Mouse (Mus musculus) neural tube, embryonic 11.5 days (tissue): Measurements from ENCODE around the gene Ipcef1. TPM values are rescaled to one million over a fixed set of nuclear protein-coding genes. Genes with fewer than 3 reads are reported as not detected.
"Not testable (repeated sequence)": the region's sequence is repeated elsewhere in the genome, so short reads cannot be mapped to it uniquely, and the experiment has no call there.

ENCODE experiments used
- ATAC-seq: fragments of 200-750 bp; cut with Nextera tagmentation; 2 replicates; pipeline ENCODE4 v1.8.0; 2017; ENCODE audit warnings: moderate number of reproducible peaks, mild to moderate bottlenecking, moderate TSS enrichment, moderate library complexity; ENCODE audit not compliant: insufficient read depth, low FRiP score, low TSS enrichment
- DNase-seq: peaks from one replicate; pipeline ENCODE4 v3.0.0-alpha.2; 2015; ENCODE audit warnings: low spot score
- H3K27ac ChIP-seq: fragments of 300-500 bp; sonication (generic); 2 replicates; pipeline ENCODE4 v1.5.1; 2014; ENCODE audit warnings: low read depth, mild to moderate bottlenecking, low read length
- H3K27me3 ChIP-seq: fragments of 300-500 bp; sonication (generic); 2 replicates; pipeline ENCODE4 v1.6.1; 2014; ENCODE audit warnings: mild to moderate bottlenecking, low read length, mixed read lengths; ENCODE audit not compliant: control insufficient read depth, insufficient read depth
- H3K36me3 ChIP-seq: fragments of 300-500 bp; sonication (generic); 2 replicates; pipeline ENCODE4 v1.6.1; 2014; ENCODE audit warnings: mild to moderate bottlenecking, low read length, moderate library complexity, mixed read lengths; ENCODE audit not compliant: control insufficient read depth, insufficient read depth
- H3K4me1 ChIP-seq: fragments of 300-500 bp; sonication (generic); 2 replicates; pipeline ENCODE4 v1.6.1; 2014; ENCODE audit warnings: low read length, mixed read lengths; ENCODE audit not compliant: control insufficient read depth, insufficient read depth
- H3K4me2 ChIP-seq: fragments of 300-500 bp; sonication (generic); 2 replicates; pipeline ENCODE4 v1.6.1; 2014; ENCODE audit warnings: low read depth, mild to moderate bottlenecking, moderate library complexity
- H3K4me3 ChIP-seq: fragments of 300-500 bp; sonication (generic); 2 replicates; pipeline ENCODE4 v1.5.1; 2014; ENCODE audit warnings: low read depth, low read length
- H3K9ac ChIP-seq: fragments of 300-500 bp; sonication (generic); 2 replicates; pipeline ENCODE4 v1.6.1; 2014; ENCODE audit warnings: mild to moderate bottlenecking, low read length
- H3K9me3 ChIP-seq: fragments of 300-500 bp; sonication (generic); 2 replicates; pipeline ENCODE4 v1.6.1; 2016; ENCODE audit warnings: low read length; ENCODE audit not compliant: control insufficient read depth
- WGBS: fragments of 180-500 bp; shearing (Covaris S2); extraction: QIAGEN DNeasy Blood & Tissue Kit; methylation state at CpG from one replicate; pipeline ENCODE4 v1.1.7; 2014; 5-methylcytosine and 5-hydroxymethylcytosine counted together
- polyA plus RNA-seq: library from polyadenylated mRNA; unstranded; fragments of >200 nt; fragmentation: Nextera tagmentation; extraction: Ambion mirVana; gene quantifications from 2 replicates; pipeline ENCODE4 v1.2.1, GENCODE M21; 2014

Gene Ipcef1
- polyA plus RNA-seq, 1 experiment from 2014 or later = 0.09 TPM

GRCm38 (mm10) chr10:6900126-6900525 is 152.2 kb downstream of the Ipcef1 start:
- H3K9ac ChIP-seq = no peak overlapping the region
- H3K27ac ChIP-seq = no peak overlapping the region
- ATAC-seq (no peak), DNase-seq (no peak)
- H3K4me2 ChIP-seq = no peak overlapping the region
- WGBS = 85% methylated on average over 4 of the region's 4 CpGs
- no peaks in the 10 kb centered on the region for H3K4me1 ChIP-seq
- no peak overlapping the region for H3K4me3 ChIP-seq
- no peaks in the 10 kb centered on the region for H3K36me3 ChIP-seq
- no peaks in the 10 kb centered on the region for H3K9me3 ChIP-seq
- no peaks in the 10 kb centered on the region for H3K27me3 ChIP-seq

GRCm38 (mm10) chr10:6896659-6897303 is 155.5 kb downstream of the Ipcef1 start:
- no peaks in the 10 kb centered on the region for H3K4me1 ChIP-seq
- 86% methylated on average over 3 of the region's 3 CpGs for WGBS
- DNase-seq = no peak
- H3K36me3 ChIP-seq = no peaks in the 10 kb centered on the region
- no peaks in the 10 kb centered on the region for H3K9me3 ChIP-seq
- no peak overlapping the region for H3K27ac ChIP-seq
- no peaks in the 10 kb centered on the region for H3K27me3 ChIP-seq
- H3K4me2 ChIP-seq = no peak overlapping the region
- H3K4me3 ChIP-seq = no peak overlapping the region
- no peak for ATAC-seq
- H3K9ac ChIP-seq = no peak overlapping the region

- H3K27ac ChIP-seq = no peak overlapping the region
- 81% methylated on average over 3 of the region's 3 CpGs for WGBS
- H3K9me3 ChIP-seq = no peaks in the 10 kb centered on the region
- H3K4me3 ChIP-seq = no peak overlapping the region
- H3K27me3 ChIP-seq = no peaks in the 10 kb centered on the region
- H3K4me2 ChIP-seq = no peak overlapping the region
- DNase-seq (no peak), ATAC-seq (no peak)
- H3K36me3 ChIP-seq = no peaks in the 10 kb centered on the region
- no peaks in the 10 kb centered on the region for H3K4me1 ChIP-seq
- no peak overlapping the region for H3K9ac ChIP-seq
These were observed 156.5 kb downstream of the Ipcef1 start for GRCm38 (mm10) chr10:6895796-6896195.

DNA sequence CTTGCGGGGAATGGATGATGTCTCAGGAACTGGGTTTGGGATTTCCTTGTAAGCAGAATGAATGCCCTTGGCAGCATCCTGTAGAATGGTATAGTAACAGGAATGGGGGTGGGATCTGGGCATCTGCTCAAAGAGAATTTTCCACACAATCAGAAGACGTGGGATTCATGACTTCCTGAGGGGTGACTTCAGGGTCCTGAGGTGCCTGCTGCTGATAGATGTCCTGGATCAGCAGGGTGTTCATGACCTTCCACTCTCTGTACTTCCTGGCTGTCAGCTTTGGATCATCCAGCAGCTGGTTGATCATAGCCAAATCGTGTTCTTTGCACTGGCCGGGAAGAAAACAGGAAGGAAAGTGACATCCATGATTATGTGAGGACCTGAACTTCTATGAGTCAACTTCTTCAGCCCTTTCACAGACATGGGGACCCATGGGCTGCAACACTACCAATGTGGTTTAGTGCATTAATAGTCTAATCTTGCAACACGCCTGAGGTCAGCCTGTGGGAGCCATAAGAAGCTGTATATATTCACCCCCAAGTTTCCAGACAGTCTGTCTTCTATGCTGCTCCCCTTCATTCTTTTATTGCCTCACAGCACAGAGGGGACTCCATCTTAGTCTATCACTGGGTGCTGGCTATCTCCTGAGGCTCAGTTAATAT is 161.8 kb downstream of the Ipcef1 start:
- Histone ChIP-seq H3K4me2 (no peak overlapping the region), H3K4me3 (no peak overlapping the region), H3K36me3 (no peaks in the 10 kb centered on the region), H3K27me3 (no peaks in the 10 kb centered on the region), H3K9ac (no peak overlapping the region), H3K9me3 (no peaks in the 10 kb centered on the region), H3K4me1 (no peaks in the 10 kb centered on the region), H3K27ac (no peak overlapping the region)
- no peak for ATAC-seq
- 76% methylated on average over 5 of the region's 5 CpGs for WGBS
- no peak for DNase-seq

DNA sequence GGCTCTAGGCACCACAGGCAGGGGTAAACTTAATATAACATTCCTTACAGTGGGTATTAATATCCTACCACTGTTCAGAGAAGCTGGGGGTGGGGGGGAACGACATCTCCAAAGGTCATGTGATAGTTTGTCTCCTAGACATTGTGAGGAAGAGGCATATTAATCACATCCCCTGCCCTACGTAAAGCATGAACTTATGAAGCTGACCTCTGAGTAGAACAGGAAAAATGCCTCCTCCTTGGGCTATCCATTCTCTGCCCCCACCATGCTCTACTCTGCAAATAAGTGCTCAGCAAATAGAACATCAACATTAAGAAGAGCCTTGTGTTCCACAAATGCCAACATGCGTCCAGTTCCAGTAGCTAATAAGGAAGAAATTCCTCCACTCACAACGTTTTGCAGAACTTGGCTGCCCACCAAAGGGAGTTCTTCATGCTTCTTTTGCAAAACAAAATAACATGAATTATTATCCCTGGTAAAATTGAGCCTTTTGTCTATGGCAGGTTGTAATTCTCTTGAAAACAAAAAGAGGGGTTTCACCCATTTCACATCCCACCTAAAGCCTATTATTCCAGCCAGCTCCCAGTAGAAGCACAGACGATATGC is 162.5 kb downstream of the Ipcef1 start:
- no peak for ATAC-seq

DNA sequence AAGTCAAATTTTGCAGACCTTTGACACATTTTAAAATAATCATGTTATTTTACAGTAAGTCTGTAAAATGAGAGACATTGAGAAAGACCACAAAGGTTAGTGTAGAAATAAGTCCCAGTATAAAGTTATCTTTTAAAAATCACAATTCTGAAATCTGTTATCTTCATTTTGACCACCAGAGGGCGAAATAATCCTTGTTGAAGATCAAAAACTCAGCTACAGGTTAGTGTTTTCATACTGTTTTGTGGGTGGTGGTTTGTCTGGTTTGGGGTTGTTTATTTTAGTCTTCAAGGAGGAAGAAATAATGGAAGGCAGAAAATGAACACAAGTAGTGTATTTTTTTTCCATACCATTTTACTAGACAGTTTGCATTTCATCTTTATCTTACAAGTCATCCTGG is 166.8 kb downstream of the Ipcef1 start:
- H3K4me2 ChIP-seq = no peak overlapping the region
- no peaks in the 10 kb centered on the region for H3K9me3 ChIP-seq
- no peak overlapping the region for H3K9ac ChIP-seq
- H3K4me1 ChIP-seq = no peaks in the 10 kb centered on the region
- ATAC-seq (no peak), DNase-seq (no peak)
- H3K4me3 ChIP-seq = no peak overlapping the region
- no peak overlapping the region for H3K27ac ChIP-seq
- WGBS = 0% methylated on average over 1 of the region's 1 CpGs
- H3K27me3 ChIP-seq = no peaks in the 10 kb centered on the region
- no peaks in the 10 kb centered on the region for H3K36me3 ChIP-seq

More for the DNA sequence above, 162.5 kb downstream of the Ipcef1 start:
- Histone ChIP-seq H3K9me3 (no peaks in the 10 kb centered on the region), H3K9ac (no peak overlapping the region), H3K27me3 (no peaks in the 10 kb centered on the region), H3K4me3 (no peak overlapping the region), H3K27ac (no peak overlapping the region), H3K4me2 (no peak overlapping the region), H3K4me1 (no peaks in the 10 kb centered on the region), H3K36me3 (no peaks in the 10 kb centered on the region)
- WGBS = 53% methylated on average over 5 of the region's 5 CpGs
- no peak for DNase-seq

DNA sequence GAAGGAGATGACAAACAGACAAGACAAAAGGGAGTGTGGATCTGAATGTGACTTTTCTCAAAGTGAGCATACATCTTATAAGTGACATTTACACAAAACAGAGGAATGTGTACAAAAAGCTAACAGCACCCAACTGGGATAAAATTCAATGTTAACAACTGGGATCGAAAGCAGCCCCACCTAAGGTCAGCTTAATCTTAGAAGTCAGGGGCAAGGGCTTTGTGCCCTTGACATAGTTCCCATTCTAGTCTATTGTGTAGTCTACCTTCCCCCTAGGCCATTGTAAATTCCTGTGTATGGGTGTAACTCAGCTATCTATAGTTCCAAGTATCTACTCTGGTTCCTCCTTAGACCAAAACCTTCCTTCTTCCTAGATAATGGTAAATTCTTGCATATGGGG is 170.2 kb downstream of the Ipcef1 start:
- not testable (repeated sequence) for H3K4me3 ChIP-seq, H3K27me3 ChIP-seq, H3K9me3 ChIP-seq, DNase-seq, H3K4me2 ChIP-seq, H3K36me3 ChIP-seq, H3K27ac ChIP-seq, H3K9ac ChIP-seq, H3K4me1 ChIP-seq, ATAC-seq
- 80% methylated on average over 1 of the region's 1 CpGs for WGBS

DNA sequence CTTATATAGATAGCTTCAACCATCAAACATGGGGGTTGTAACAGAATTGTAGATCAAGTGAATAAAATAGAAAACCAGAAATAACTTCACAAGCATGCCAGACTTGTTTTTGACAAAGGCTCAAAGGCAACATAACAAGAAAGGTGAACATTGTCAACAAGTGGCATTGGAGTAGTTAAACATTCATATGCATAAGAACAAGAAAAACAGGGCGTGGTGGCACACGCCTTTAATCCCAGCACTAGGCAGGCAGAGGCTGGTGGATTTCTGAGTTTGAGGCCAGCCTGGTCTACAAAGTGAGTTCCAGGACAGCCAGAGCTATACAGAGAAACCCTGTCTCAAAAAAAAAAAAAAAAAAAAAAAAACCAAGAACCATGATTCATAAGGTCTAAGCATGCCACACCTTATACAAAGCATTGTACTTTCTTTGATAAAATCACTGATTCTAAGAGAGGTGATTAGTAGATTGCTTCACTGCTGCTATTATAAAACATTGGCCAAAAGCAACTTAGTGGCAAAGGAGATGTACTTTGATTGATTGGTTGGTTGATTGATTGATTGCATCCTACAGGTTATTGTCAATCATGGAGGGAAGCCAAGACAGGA is 173.9 kb downstream of the Ipcef1 start:
- 82% methylated on average over 2 of the region's 2 CpGs for WGBS
- Histone ChIP-seq H3K9me3 (no peaks in the 10 kb centered on the region), H3K4me3 (no peak overlapping the region), H3K9ac (no peak overlapping the region), H3K4me1 (no peaks in the 10 kb centered on the region), H3K36me3 (no peaks in the 10 kb centered on the region), H3K27me3 (no peaks in the 10 kb centered on the region), H3K27ac (no peak overlapping the region), H3K4me2 (no peak overlapping the region)
- ATAC-seq (no peak), DNase-seq (no peak)
